Mouse (Mus musculus) myocyte (in vitro differentiated cells): ENCODE measurements around the gene Lgalsl.

Experiments used
- E2F4 ChIP-seq: IDR thresholded peaks from one replicate; pipeline ENCODE4 v1.6.1; 2011; ENCODE audit warnings: mild to moderate bottlenecking, control low read depth, moderate library complexity; ENCODE audit not compliant: insufficient read depth
- MYOD1 ChIP-seq, 3 experiments: IDR thresholded peaks; one replicate each; pipeline ENCODE4 v1.6.1; 2011; ENCODE audit warnings: control low read depth in 2 of 3, low read depth in 2 of 3, mild to moderate bottlenecking in 2 of 3, moderate library complexity in 1 of 3; ENCODE audit not compliant: insufficient read length in 2 of 3, control insufficient read depth in 1 of 3
- POLR2A ChIP-seq: IDR thresholded peaks from one replicate; pipeline ENCODE4 v1.6.1; 2011; ENCODE audit warnings: low read depth, mild to moderate bottlenecking, control low read depth, moderate library complexity; ENCODE audit not compliant: insufficient read length
- POLR2AphosphoS2 ChIP-seq: IDR thresholded peaks from one replicate; pipeline ENCODE4 v1.6.1; 2011; ENCODE audit warnings: low read depth, control low read depth; ENCODE audit not compliant: insufficient read length
- REST ChIP-seq: IDR thresholded peaks from one replicate; pipeline ENCODE4 v1.6.1; 2011; ENCODE audit warnings: mild to moderate bottlenecking, control low read depth, moderate library complexity; ENCODE audit not compliant: insufficient read depth, insufficient read length
- TCF12 ChIP-seq: IDR thresholded peaks from one replicate; pipeline ENCODE4 v1.6.1; 2011; ENCODE audit warnings: mild to moderate bottlenecking, control low read depth; ENCODE audit not compliant: poor library complexity, insufficient read depth, severe bottlenecking
- TCF3 ChIP-seq: IDR thresholded peaks from one replicate; pipeline ENCODE4 v1.6.1; 2011; ENCODE audit warnings: low read depth, control low read depth; ENCODE audit not compliant: insufficient read length
- USF1 ChIP-seq: IDR thresholded peaks from one replicate; pipeline ENCODE4 v1.6.1; 2011; ENCODE audit warnings: low read depth, mild to moderate bottlenecking, control low read depth, moderate library complexity

GRCm38 (mm10) chr11:20813901-20814523 is 16.8 kb downstream of the Lgalsl start:
- TF ChIP-seq MYOD1 (IDR thresholded peaks at IDR 0.05; ENCODE audit: control insufficient read depth in 1 of 3, insufficient read length in 2 of 3, low read depth in 2 of 3) (no peak), USF1 (no peak), POLR2AphosphoS2 (no peak), POLR2A (no peak), TCF3 (no peak), E2F4 (no peak), REST (no peak), TCF12 (no peak)
